ENCODE assay signal across 8 mouse cellular contexts in genomic region chr7:141902269-141902729, GRCm38 (mm10). TPM values are rescaled to one million over a fixed set of nuclear protein-coding genes. Genes with fewer than 3 reads are reported as not detected.
DNase-seq lines count a peak whose midpoint lies in the region; ATAC-seq lines count a peak whose summit lies in the region.

No protein-coding gene starts in this region.

- peak; percentile 96 for DNase-seq in WW6 (ENCODE audit: low read depth, low spot score)
- DNase-seq in cerebellum, postnatal 4 days (ENCODE audit: low spot score in 2 of 2) = peak; percentile 97 to 99
- peak; percentile 99 for DNase-seq in gastrocnemius, adult 18-20 months (ENCODE audit: low spot score)
- peak; percentile 99 to 100 for DNase-seq in left cerebral cortex, adult 18-20 months (ENCODE audit: low spot score in 2 of 2)
- peak; percentile 99 for DNase-seq in right cerebral cortex, adult 18-20 months
- peak; percentile 97 for DNase-seq in urinary bladder, postnatal 10 days (ENCODE audit: low spot score)

- H3K9ac ChIP-seq in hindbrain, embryonic 16.5 days (ENCODE audit: low read depth, low read length) = peak overlapping the region; percentile 93

- H3K4me1 ChIP-seq in hindbrain, embryonic 16.5 days (ENCODE audit: control insufficient read depth, insufficient read depth, low read depth, low read length) = peaks cover 27% of the 10 kb centered on the region

- peak overlapping the region; percentile 85 for H3K27ac ChIP-seq in hindbrain, embryonic 16.5 days (ENCODE audit: low read depth, low read length)
- peak overlapping the region; percentile 75 for H3K27ac ChIP-seq in macrophage

- no peaks in the 10 kb centered on the region for H3K27me3 ChIP-seq in hindbrain, embryonic 16.5 days (replicated peaks; ENCODE audit: control insufficient read depth, insufficient read depth, low read length)

- no peaks in the 10 kb centered on the region for H3K36me3 ChIP-seq in hindbrain, embryonic 16.5 days (ENCODE audit: control insufficient read depth, insufficient read depth, low read length)
- no peaks in the 10 kb centered on the region for H3K36me3 ChIP-seq in macrophage (ENCODE audit: inconsistent target)

- H3K4me3 ChIP-seq in hindbrain, embryonic 16.5 days (ENCODE audit: low read length) = peak overlapping the region; percentile 66
- H3K4me3 ChIP-seq in macrophage (ENCODE audit: inconsistent target) = peak overlapping the region; percentile 99

- H3K9me3 ChIP-seq in hindbrain, embryonic 16.5 days (ENCODE audit: control insufficient read depth, low read length) = no peaks in the 10 kb centered on the region

- H3K4me2 ChIP-seq in hindbrain, embryonic 16.5 days (ENCODE audit: low read length) = peak overlapping the region; percentile 87

- WGBS in hindbrain, embryonic 16.5 days = 0% methylated on average over 42 of the region's 44 CpGs
- WGBS in macrophage (ENCODE audit: missing documents) = under 1% methylated on average over 43 of the region's 44 CpGs

- H3K79me2 ChIP-seq in macrophage (ENCODE audit: inconsistent target) = peaks cover 48% of the 10 kb centered on the region

- peak; percentile 99 for ATAC-seq in hindbrain, embryonic 16.5 days

RNA-seq across cellular contexts. Expression of gene Tollip, which starts 16.0 kb away (rescaled TPM):
- 10 to 100 TPM; 30.1 to 34.3 TPM for total RNA-seq in gastrocnemius, adult 18-20 months (2021)
- 77.3 and 84.7 TPM in 2 replicates for polyA plus RNA-seq in hindbrain, embryonic 16.5 days (2015; fragmentation: Nextera tagmentation; extraction: Ambion mirVana)
- total RNA-seq in left cerebral cortex, adult 18-20 months (2021) = 100 to 1,000 TPM; 114 to 115 TPM
- total RNA-seq in macrophage (2018; cell fraction: chromatin; rRNA removed) = 100 to 1,000 TPM in 9 of 26 experiments, 10 to 100 TPM in 17; 39.0 to 224 (median 82.2) TPM
- total RNA-seq in macrophage (2018; cell fraction: cytosol; rRNA removed) = 100 to 1,000 TPM in 4 of 26 experiments, 10 to 100 TPM in 22; 49.7 to 129 (median 77.4) TPM
- total RNA-seq in macrophage (2018; cell fraction: nucleus; rRNA removed) = 100 to 1,000 TPM in 6 of 26 experiments, 10 to 100 TPM in 20; 47.6 to 144 (median 73.2) TPM
- 55.0 to 65.0 TPM (median 55.4 TPM) in 3 replicates for polyA plus RNA-seq in macrophage (2018)

RNA-seq across cellular contexts. Expression of gene Brsk2, which starts 47.3 kb away (rescaled TPM):
- under 1 TPM; 0.09 to 0.19 TPM for total RNA-seq in gastrocnemius, adult 18-20 months (2021)
- 19.6 and 20.7 TPM in 2 replicates for polyA plus RNA-seq in hindbrain, embryonic 16.5 days (2015; fragmentation: Nextera tagmentation; extraction: Ambion mirVana)
- total RNA-seq in left cerebral cortex, adult 18-20 months (2021) = 100 to 1,000 TPM; 208 to 219 TPM
- total RNA-seq in macrophage (2018; cell fraction: chromatin; rRNA removed) = under 1 TPM in 4 of 26 experiments, not detected in 22; 0.33 to 0.53 (median 0.36) TPM
- total RNA-seq in macrophage (2018; cell fraction: cytosol; rRNA removed) = not detected
- not detected for total RNA-seq in macrophage (2018; cell fraction: nucleus; rRNA removed)
- not detected in 3 replicates for polyA plus RNA-seq in macrophage (2018)

Comparison
In these comparisons a context has a peak if more than half of its experiments do, and no peak if none do; other contexts are left out.
1. Peak in every context shown above with its lines: DNase-seq, ATAC-seq, H3K4me3 ChIP-seq and H3K27ac ChIP-seq.
2. RNA of gene Brsk2, which starts 47.3 kb away (total RNA-seq): 208 to 219 TPM in left cerebral cortex, adult 18-20 months; 0.09 to 0.19 TPM in gastrocnemius, adult 18-20 months; every median in the first group is over 100 times any median in the second.